Mouse (Mus musculus): ENCODE results near the gene Nadk2. TPM values are rescaled to one million over a fixed set of nuclear protein-coding genes. Genes with fewer than 3 reads are reported as not detected.

Nadk2 gene
- polyA plus RNA-seq, 1 experiment from 2014 or later = 35.3 TPM

GRCm38 (mm10) chr15:9114599-9114998 is 43.5 kb downstream of the Nadk2 start:
- Histone ChIP-seq H3K4me3 (no peak overlapping the region), H3K4me2 (replicated peaks) (no peak overlapping the region), H3K27ac (replicated peaks) (no peak overlapping the region), H3K36me3 (peaks cover 69% of the 10 kb centered on the region), H3K27me3 (no peaks in the 10 kb centered on the region), H3K4me1 (no peaks in the 10 kb centered on the region), H3K9ac (replicated peaks) (no peak overlapping the region), H3K9me3 (no peaks in the 10 kb centered on the region)
- no peak for ATAC-seq (ENCODE audit: low FRiP score, low read depth)
- WGBS = 81% methylated on average over 5 of the region's 5 CpGs

DNA sequence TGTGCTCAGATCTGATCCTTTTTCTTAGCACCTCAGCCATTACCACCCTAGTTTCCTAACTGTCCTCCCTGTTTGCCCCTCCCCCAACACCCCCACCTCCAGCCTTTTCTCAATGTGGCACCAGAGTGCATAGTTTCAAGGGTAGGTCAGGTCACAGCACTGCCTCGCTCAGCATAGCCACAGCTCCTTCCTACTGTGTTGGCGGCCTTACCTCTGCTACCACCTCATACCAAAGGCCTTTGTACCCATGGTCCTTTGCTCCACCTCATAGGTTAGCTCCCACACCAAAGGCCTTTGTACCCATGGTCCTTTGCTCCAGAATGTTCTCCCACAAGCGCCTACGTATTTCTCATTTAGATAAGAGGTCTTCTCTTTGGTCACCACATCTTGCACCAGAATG is 47.8 kb downstream of the Nadk2 start:
- Histone ChIP-seq H3K27me3 (no peaks in the 10 kb centered on the region), H3K9ac (replicated peaks) (no peak overlapping the region), H3K36me3 (peaks cover 81% of the 10 kb centered on the region), H3K4me3 (no peak overlapping the region), H3K4me2 (replicated peaks) (no peak overlapping the region), H3K27ac (replicated peaks) (no peak overlapping the region), H3K9me3 (no peaks in the 10 kb centered on the region), H3K4me1 (no peaks in the 10 kb centered on the region)
- ATAC-seq (ENCODE audit: low FRiP score, low read depth) = no peak
- WGBS = 91% methylated on average over 4 of the region's 4 CpGs

- Histone ChIP-seq H3K9me3 (no peaks in the 10 kb centered on the region), H3K9ac (replicated peaks) (no peak overlapping the region), H3K4me1 (no peaks in the 10 kb centered on the region), H3K4me3 (no peak overlapping the region), H3K27ac (replicated peaks) (0 out of 2 replicates have a peak overlapping the region, but pooled peaks have one; percentile 15), H3K4me2 (replicated peaks) (no peak overlapping the region), H3K36me3 (peaks cover 80% of the 10 kb centered on the region), H3K27me3 (no peaks in the 10 kb centered on the region)
- WGBS = 93% methylated on average over 2 of the region's 2 CpGs
- ATAC-seq (ENCODE audit: low FRiP score, low read depth) = peak; percentile 73
These were observed 49.0 kb downstream of the Nadk2 start for GRCm38 (mm10) chr15:9120081-9120480.

GRCm38 (mm10) chr15:9122989-9123388 is 51.9 kb downstream of the Nadk2 start:
- Histone ChIP-seq H3K36me3 (peaks cover 77% of the 10 kb centered on the region), H3K9me3 (no peaks in the 10 kb centered on the region), H3K4me2 (replicated peaks) (no peak overlapping the region), H3K9ac (replicated peaks) (no peak overlapping the region), H3K4me3 (no peak overlapping the region), H3K4me1 (no peaks in the 10 kb centered on the region), H3K27ac (replicated peaks) (no peak overlapping the region), H3K27me3 (no peaks in the 10 kb centered on the region)
- 92% methylated on average over 4 of the region's 4 CpGs for WGBS
- ATAC-seq (ENCODE audit: low FRiP score, low read depth) = no peak

- no peaks in the 10 kb centered on the region for H3K27me3 ChIP-seq
- no peak overlapping the region for H3K4me3 ChIP-seq
- H3K9ac ChIP-seq (replicated peaks) = no peak overlapping the region
- no peak overlapping the region for H3K4me2 ChIP-seq (replicated peaks)
- H3K36me3 ChIP-seq = peaks cover 78% of the 10 kb centered on the region
- H3K27ac ChIP-seq (replicated peaks) = no peak overlapping the region
- no peak for ATAC-seq (ENCODE audit: low FRiP score, low read depth)
- H3K9me3 ChIP-seq = no peaks in the 10 kb centered on the region
- H3K4me1 ChIP-seq = no peaks in the 10 kb centered on the region
- 91% methylated on average over 21 of the region's 21 CpGs for WGBS
These were observed 53.8 kb downstream of the Nadk2 start for GRCm38 (mm10) chr15:9124856-9125255.

GRCm38 (mm10) chr15:9127051-9127791 is 56.2 kb downstream of the Nadk2 start:
- Histone ChIP-seq H3K27ac (replicated peaks) (no peak overlapping the region), H3K4me2 (replicated peaks) (no peak overlapping the region), H3K27me3 (no peaks in the 10 kb centered on the region), H3K4me1 (no peaks in the 10 kb centered on the region), H3K9ac (replicated peaks) (no peak overlapping the region), H3K4me3 (no peak overlapping the region), H3K36me3 (peaks cover 79% of the 10 kb centered on the region), H3K9me3 (no peaks in the 10 kb centered on the region)
- no peak for ATAC-seq (ENCODE audit: low FRiP score, low read depth)
- 92% methylated on average over 7 of the region's 7 CpGs for WGBS

- Histone ChIP-seq H3K9me3 (no peaks in the 10 kb centered on the region), H3K27me3 (no peaks in the 10 kb centered on the region), H3K27ac (replicated peaks) (no peak overlapping the region), H3K4me3 (no peak overlapping the region), H3K9ac (replicated peaks) (no peak overlapping the region), H3K4me1 (no peaks in the 10 kb centered on the region), H3K36me3 (peaks cover 67% of the 10 kb centered on the region), H3K4me2 (replicated peaks) (no peak overlapping the region)
- WGBS = 77% methylated on average over 9 of the region's 9 CpGs
- no peak; the same call in 1 of the 2 replicates for ATAC-seq (ENCODE audit: low FRiP score, low read depth)
These were observed 59.9 kb downstream of the Nadk2 start for GRCm38 (mm10) chr15:9130772-9131498.

- Histone ChIP-seq H3K9me3 (no peaks in the 10 kb centered on the region), H3K9ac (replicated peaks) (no peak overlapping the region), H3K27ac (replicated peaks) (no peak overlapping the region), H3K27me3 (no peaks in the 10 kb centered on the region), H3K4me1 (no peaks in the 10 kb centered on the region), H3K36me3 (peaks cover 67% of the 10 kb centered on the region), H3K4me2 (replicated peaks) (no peak overlapping the region), H3K4me3 (no peak overlapping the region)
- WGBS = 90% methylated on average over 4 of the region's 4 CpGs
- no peak for ATAC-seq (ENCODE audit: low FRiP score, low read depth)
These were observed 60.4 kb downstream of the Nadk2 start for GRCm38 (mm10) chr15:9131499-9131888.

GRCm38 (mm10) chr15:9132693-9133443 is 61.8 kb downstream of the Nadk2 start:
- ATAC-seq (ENCODE audit: low FRiP score, low read depth) = no peak
- no peak overlapping the region for H3K4me3 ChIP-seq
- H3K27ac ChIP-seq (replicated peaks) = no peak overlapping the region
- H3K9me3 ChIP-seq = no peaks in the 10 kb centered on the region
- H3K27me3 ChIP-seq = no peaks in the 10 kb centered on the region
- H3K36me3 ChIP-seq = peaks cover 69% of the 10 kb centered on the region
- 92% methylated on average over 13 of the region's 13 CpGs for WGBS
- H3K4me1 ChIP-seq = peaks cover 6% of the 10 kb centered on the region; the same call in 1 of the 2 replicates
- H3K4me2 ChIP-seq (replicated peaks) = no peak overlapping the region
- H3K9ac ChIP-seq (replicated peaks) = no peak overlapping the region

GRCm38 (mm10) chr15:9134891-9135507 is 63.9 kb downstream of the Nadk2 start:
- peaks cover 53% of the 10 kb centered on the region for H3K36me3 ChIP-seq
- 84% methylated on average over 6 of the region's 6 CpGs for WGBS
- no peaks in the 10 kb centered on the region for H3K9me3 ChIP-seq
- H3K27ac ChIP-seq (replicated peaks) = no peak overlapping the region
- no peak for ATAC-seq (ENCODE audit: low FRiP score, low read depth)
- peaks cover 20% of the 10 kb centered on the region for H3K4me1 ChIP-seq
- no peak overlapping the region for H3K9ac ChIP-seq (replicated peaks)
- no peak overlapping the region for H3K4me2 ChIP-seq (replicated peaks)
- H3K27me3 ChIP-seq = no peaks in the 10 kb centered on the region
- no peak overlapping the region for H3K4me3 ChIP-seq

DNA sequence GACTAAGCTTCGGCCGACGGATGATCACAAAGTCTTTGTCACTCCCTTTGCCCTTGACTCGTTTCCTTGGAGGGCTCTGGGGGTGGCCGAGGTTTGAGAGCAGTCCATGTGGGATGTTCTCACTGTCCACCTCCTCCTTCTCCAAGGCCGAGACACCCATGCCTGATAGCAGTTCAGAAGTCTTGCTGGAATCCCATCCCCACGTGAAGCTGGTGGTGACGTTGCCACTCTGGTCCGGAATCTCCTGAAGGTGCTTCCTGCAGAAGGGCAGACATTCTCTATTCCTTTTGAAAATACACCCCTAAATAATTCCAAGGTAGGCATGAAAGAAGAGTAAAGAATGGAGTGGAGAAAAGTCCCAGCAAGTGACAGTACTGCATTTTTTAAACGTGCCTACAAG is 68.4 kb downstream of the Nadk2 start:
- no peak for ATAC-seq (ENCODE audit: low FRiP score, low read depth)
- WGBS = 30% methylated on average over 10 of the region's 10 CpGs
- no peak overlapping the region for H3K27ac ChIP-seq (replicated peaks)

More for the DNA sequence above, 68.4 kb downstream of the Nadk2 start:
- Histone ChIP-seq H3K4me2 (replicated peaks) (peak overlapping the region; percentile 69), H3K9me3 (no peaks in the 10 kb centered on the region), H3K4me1 (peaks cover 25% of the 10 kb centered on the region), H3K36me3 (peaks cover 33% of the 10 kb centered on the region), H3K27me3 (no peaks in the 10 kb centered on the region), H3K4me3 (peak overlapping the region; percentile 90), H3K9ac (replicated peaks) (peak overlapping the region; percentile 69)
